Mouse (Mus musculus) intestine, embryonic 15.5 days (tissue): ENCODE data around the gene 2010109A12Rik. TPM values are rescaled to one million over a fixed set of nuclear protein-coding genes. Genes with fewer than 3 reads are reported as not detected.
A peak's percentile ranks its signal among the peaks of the same experiment; 100 is the strongest.

ENCODE experiments used
- ATAC-seq: fragments of 200-750 bp; cut with Nextera tagmentation; 2 replicates; pipeline ENCODE4 v1.8.0; 2017; ENCODE audit warnings: moderate TSS enrichment, moderate library complexity
- H3K27ac ChIP-seq: fragments of 300-500 bp; sonication (generic); 2 replicates; pipeline ENCODE4 v1.5.1; 2015; ENCODE audit warnings: mild to moderate bottlenecking, inconsistent platforms
- H3K27me3 ChIP-seq: fragments of 300-500 bp; sonication (generic); replicated peaks from 2 replicates; pipeline ENCODE4 v1.6.1; 2015; ENCODE audit warnings: inconsistent platforms
- H3K36me3 ChIP-seq: fragments of 300-500 bp; sonication (generic); 2 replicates; pipeline ENCODE4 v1.6.1; 2015; ENCODE audit warnings: inconsistent platforms
- H3K4me1 ChIP-seq: fragments of 300-500 bp; sonication (generic); replicated peaks from 2 replicates; pipeline ENCODE4 v1.6.1; 2015; ENCODE audit warnings: inconsistent platforms
- H3K4me2 ChIP-seq: fragments of 300-500 bp; sonication (generic); replicated peaks from 2 replicates; pipeline ENCODE4 v1.6.1; 2015; ENCODE audit warnings: mild to moderate bottlenecking, inconsistent platforms
- H3K4me3 ChIP-seq: fragments of 300-500 bp; sonication (generic); replicated peaks from 2 replicates; pipeline ENCODE4 v1.5.1; 2015; ENCODE audit warnings: inconsistent platforms
- H3K9ac ChIP-seq: fragments of 300-500 bp; sonication (generic); 2 replicates; pipeline ENCODE4 v1.6.1; 2015; ENCODE audit warnings: inconsistent platforms
- H3K9me3 ChIP-seq: fragments of 300-500 bp; sonication (generic); 2 replicates; pipeline ENCODE4 v1.6.1; 2016; ENCODE audit warnings: inconsistent platforms
- WGBS: fragments of 180-500 bp; shearing (Covaris S2); methylation state at CpG from one replicate; pipeline ENCODE4 v1.1.7; 2015; 5-methylcytosine and 5-hydroxymethylcytosine counted together
- polyA plus RNA-seq: library from polyadenylated mRNA; unstranded; fragments of >200 nt; fragmentation: Nextera tagmentation; extraction: Ambion mirVana; gene quantifications from 2 replicates; pipeline ENCODE4 v1.2.1, GENCODE M21; 2015

The 2010109A12Rik gene
- polyA plus RNA-seq, result 1.6 and 2.0 TPM in 2 replicates

DNA sequence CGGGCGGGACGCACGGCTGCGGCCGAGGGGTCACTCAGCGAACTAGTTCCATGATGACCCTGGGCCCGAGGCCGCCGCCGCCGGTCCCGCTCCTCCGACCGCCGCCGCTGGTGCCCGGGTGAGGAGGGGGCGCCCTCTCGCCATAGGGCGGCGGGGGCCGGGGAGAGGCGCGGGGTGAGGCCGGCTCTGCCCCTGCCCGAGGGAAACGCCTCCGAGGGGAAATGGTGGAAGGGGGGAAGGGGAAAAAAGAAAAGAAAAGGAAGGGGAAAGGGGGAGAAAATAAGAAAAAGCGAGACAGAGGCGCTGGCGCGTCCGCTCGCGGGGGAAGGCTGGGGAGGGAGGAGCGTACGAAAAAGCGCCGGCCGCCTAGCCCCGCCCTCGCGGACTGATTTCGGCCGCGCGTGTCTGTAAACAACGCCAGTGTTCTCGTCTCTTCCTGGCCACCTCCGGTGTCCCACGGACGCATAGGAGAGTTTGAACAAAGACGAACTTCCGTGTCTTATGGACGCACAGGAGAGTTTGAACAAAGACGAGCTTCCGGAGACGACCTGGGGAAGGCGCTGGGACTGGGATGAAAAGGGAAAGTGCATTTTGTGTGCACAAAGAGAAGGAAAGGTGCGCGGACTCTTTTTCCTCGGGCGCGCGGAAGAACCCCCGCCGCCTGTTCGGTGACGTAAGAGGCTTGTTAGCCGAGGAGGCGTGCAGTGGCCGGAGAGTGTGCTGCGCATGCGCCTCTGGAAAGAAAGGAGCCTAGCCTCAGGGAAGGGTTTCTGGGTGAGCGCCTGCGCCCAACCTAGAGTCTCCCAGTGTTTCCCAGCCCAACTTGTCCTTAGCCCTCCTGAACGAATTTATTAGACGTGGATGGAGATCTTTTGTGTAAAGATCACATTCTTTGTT is at the start of gene 2010109A12Rik, which contains the start of gene Ccni:
Gene 2010109A12Rik (plus strand): TSS at position 410 of the 897 bp plus-strand sequence.
Gene Ccni (minus strand): TSS at position 387 of the 897 bp plus-strand sequence.
- Histone ChIP-seq H3K4me1 (no peaks in the 10 kb centered on the region), H3K36me3 (no peaks in the 10 kb centered on the region), H3K9ac (peak within 1 kb of the TSS; percentile 96), H3K4me2 (peak within 1 kb of the TSS; percentile 69), H3K4me3 (peak within 1 kb of the TSS; percentile 88), H3K9me3 (no peaks in the 10 kb centered on the region), H3K27ac (peak within 1 kb of the TSS; percentile 91), H3K27me3 (no peaks in the 10 kb centered on the region)
- WGBS, result under 1% methylated on average over 79 of the region's 79 CpGs
- peak; percentile 98 for ATAC-seq

DNA sequence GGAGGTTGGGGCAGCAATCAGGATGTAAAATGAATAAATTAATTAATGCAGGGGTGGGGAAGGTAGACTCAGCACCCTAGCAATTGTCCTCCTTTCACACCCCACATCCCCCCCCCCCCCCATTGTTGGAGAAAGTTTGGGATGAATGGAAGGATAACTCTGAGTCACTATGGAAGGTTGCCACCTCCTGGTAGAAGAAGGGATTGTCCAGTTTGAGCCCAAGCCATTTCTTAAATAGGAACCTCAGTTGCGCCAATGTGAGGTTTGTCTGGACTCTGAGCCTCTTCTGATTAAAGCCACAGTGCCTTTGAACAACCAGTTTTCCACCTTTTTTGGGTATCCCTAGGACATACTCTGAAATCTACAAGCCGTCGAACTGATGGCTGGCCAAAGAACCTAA is 42.8 kb upstream of the 2010109A12Rik start:
- Histone ChIP-seq H3K4me3 (no peak overlapping the region), H3K4me2 (no peak overlapping the region), H3K27ac (no peak overlapping the region), H3K9me3 (no peaks in the 10 kb centered on the region), H3K36me3 (peaks cover 50% of the 10 kb centered on the region), H3K4me1 (no peaks in the 10 kb centered on the region), H3K9ac (no peak overlapping the region), H3K27me3 (no peaks in the 10 kb centered on the region)
- ATAC-seq, result peak; percentile 39; the same call in 1 of the 2 replicates
- WGBS, result 89% methylated on average over 3 of the region's 3 CpGs

DNA sequence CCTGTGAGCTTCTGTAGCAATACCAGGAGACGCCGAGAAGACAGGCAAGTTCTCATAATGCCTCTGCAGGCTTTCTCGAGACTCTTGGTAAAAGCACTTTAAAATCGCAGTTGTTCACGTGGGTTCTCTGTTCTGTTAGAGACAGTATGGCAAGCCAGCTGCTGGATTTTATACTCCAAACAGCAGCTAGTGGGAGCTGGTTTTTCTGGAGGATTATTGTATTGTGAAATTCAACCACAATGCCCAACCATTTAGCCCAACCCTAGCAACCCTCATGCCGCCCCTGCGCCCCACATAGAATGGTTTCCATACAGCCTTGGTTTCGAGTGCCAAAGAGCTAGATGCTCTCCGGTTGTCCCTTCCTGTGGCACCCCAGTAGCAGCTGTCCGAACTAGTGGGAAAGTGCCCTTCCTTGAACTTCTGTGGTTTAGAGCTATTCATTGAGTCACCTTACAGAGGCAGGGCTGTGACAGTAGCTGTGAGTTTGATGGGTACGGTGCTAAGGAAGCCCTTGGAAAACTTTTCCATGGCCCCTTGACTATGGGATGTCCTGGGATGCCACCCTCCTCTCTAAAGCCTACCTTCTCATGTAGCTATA is 38.3 kb upstream of the 2010109A12Rik start:
- H3K4me1 ChIP-seq, result no peaks in the 10 kb centered on the region
- WGBS, result 91% methylated on average over 11 of the region's 11 CpGs
- H3K4me3 ChIP-seq, result no peak overlapping the region
- H3K9me3 ChIP-seq, result no peaks in the 10 kb centered on the region
- no peak overlapping the region for H3K9ac ChIP-seq
- H3K4me2 ChIP-seq, result no peak overlapping the region
- peaks cover 47% of the 10 kb centered on the region for H3K36me3 ChIP-seq
- no peak for ATAC-seq
- H3K27me3 ChIP-seq, result no peaks in the 10 kb centered on the region
- no peak overlapping the region for H3K27ac ChIP-seq

DNA sequence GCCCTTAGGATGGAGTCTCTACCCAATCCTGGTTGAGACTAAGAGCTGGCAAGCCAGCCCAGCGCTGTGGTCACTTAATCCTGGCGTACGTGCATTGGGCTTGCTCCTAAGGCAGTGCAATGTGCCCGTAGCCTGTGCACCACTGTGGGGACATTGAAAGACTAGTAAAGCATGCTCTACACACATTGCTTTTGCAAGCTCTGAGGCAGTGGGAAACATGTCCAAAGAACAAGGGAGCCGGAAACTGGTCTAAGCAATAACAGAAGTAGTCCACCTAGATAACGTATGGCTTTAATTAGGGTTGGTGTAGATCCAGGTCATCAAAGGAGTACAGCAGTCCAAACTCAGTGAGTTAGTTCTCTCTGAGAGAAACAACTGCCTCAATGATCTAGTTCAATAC is 37.7 kb upstream of the 2010109A12Rik start:
- H3K9me3 ChIP-seq, result no peaks in the 10 kb centered on the region
- H3K9ac ChIP-seq, result no peak overlapping the region
- H3K36me3 ChIP-seq, result peaks cover 46% of the 10 kb centered on the region
- ATAC-seq, result no peak
- H3K4me2 ChIP-seq, result no peak overlapping the region
- no peaks in the 10 kb centered on the region for H3K27me3 ChIP-seq
- 92% methylated on average over 6 of the region's 6 CpGs for WGBS
- no peak overlapping the region for H3K4me3 ChIP-seq
- H3K27ac ChIP-seq, result no peak overlapping the region
- no peaks in the 10 kb centered on the region for H3K4me1 ChIP-seq

DNA sequence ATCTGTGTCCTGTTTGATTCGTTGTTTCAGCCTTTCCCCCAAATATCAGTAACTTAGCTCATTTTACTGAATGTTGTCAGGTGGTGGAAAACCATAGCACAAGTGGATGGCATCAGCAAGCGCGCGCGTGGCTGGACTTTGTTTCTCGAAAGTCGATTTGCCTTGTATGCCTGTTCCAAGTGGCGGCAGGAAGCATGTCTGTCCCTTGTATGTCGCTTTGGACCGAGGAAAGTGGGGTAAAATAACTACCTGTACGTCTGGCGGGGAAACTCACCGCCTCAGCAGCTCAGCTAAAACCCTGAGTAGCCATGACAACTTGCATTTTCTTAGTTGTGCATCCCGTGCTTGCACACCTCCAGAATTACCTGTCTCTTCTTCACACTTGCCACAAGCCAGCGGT is 34.9 kb upstream of the 2010109A12Rik start:
- Histone ChIP-seq H3K9ac (no peak overlapping the region), H3K27ac (no peak overlapping the region), H3K4me2 (no peak overlapping the region), H3K27me3 (no peaks in the 10 kb centered on the region), H3K4me1 (no peaks in the 10 kb centered on the region), H3K36me3 (peaks cover 32% of the 10 kb centered on the region), H3K4me3 (no peak overlapping the region), H3K9me3 (no peaks in the 10 kb centered on the region)
- 94% methylated on average over 15 of the region's 15 CpGs for WGBS
- no peak for ATAC-seq

DNA sequence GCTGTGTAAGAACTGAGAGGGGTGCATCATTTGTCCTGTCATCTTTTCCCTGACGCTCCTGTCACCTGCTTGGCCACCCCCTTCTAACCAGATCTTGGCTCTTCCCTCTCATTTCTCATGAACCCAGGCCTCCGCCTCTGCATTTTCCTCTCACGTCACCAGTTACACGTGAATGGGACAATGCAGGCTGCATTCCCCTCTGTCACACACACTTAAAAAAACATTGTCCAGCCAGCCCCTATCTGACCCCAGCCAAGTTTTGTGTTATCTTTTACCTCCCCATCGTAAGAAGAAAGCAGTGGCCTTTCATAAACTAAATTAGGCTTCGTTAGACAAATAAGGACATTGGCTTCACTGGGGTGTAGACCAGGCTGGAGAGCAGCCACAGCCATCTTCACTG is 33.8 kb upstream of the 2010109A12Rik start:
- 87% methylated on average over 6 of the region's 6 CpGs for WGBS
- Histone ChIP-seq H3K36me3 (peaks cover 26% of the 10 kb centered on the region), H3K4me2 (no peak overlapping the region)

DNA sequence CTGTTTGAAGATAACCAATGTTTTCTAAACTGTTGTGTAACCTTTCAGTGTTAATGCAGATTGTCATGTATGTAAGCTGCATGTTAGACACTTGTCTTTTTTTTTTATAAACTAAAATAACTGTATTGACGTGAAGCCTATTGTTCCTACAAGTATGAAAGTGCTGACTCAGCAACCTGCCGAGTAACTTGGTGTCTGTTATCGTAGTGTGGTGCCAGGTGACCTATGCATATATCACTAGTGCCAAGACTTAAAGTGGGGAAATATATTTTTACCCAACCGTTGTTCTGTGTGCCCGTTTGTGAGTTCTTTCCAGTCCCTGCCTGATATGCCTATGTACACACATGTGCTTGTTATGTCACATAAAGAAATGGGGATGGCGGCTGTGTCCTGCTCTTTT is 31.6 kb upstream of the 2010109A12Rik start:
- Histone ChIP-seq H3K4me3 (no peak overlapping the region), H3K36me3 (peaks cover 16% of the 10 kb centered on the region), H3K27ac (no peak overlapping the region), H3K4me2 (no peak overlapping the region), H3K9ac (no peak overlapping the region), H3K27me3 (no peaks in the 10 kb centered on the region), H3K9me3 (no peaks in the 10 kb centered on the region), H3K4me1 (no peaks in the 10 kb centered on the region)
- ATAC-seq, result no peak
- 84% methylated on average over 6 of the region's 6 CpGs for WGBS

More for the DNA sequence above, 33.8 kb upstream of the 2010109A12Rik start:
- no peak overlapping the region for H3K9ac ChIP-seq
- no peak for ATAC-seq
- no peaks in the 10 kb centered on the region for H3K4me1 ChIP-seq
- no peaks in the 10 kb centered on the region for H3K27me3 ChIP-seq
- no peaks in the 10 kb centered on the region for H3K9me3 ChIP-seq
- H3K4me3 ChIP-seq, result no peak overlapping the region
- H3K27ac ChIP-seq, result no peak overlapping the region

DNA sequence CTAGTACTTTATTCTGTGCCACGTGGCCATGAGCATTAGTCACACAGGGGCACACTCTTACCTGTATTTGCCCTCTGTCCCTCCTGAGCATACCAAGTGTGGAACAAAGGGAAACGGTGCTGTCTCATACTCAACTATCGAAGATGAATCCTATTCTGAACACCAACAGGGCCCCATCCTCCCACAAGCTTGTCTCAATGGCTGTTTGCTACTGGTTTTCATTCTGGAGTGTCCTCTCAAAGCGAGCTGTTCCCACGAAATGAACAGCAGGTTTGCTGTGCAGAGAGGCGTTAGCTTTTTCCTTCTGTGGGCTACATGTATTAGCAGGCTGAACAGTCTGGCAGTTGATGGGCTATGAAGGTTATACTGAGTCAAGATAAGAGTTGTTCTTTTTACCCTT is 27.7 kb upstream of the 2010109A12Rik start:
- Histone ChIP-seq H3K27ac (no peak overlapping the region), H3K4me2 (no peak overlapping the region), H3K4me3 (no peak overlapping the region), H3K9ac (no peak overlapping the region), H3K9me3 (no peaks in the 10 kb centered on the region), H3K27me3 (no peaks in the 10 kb centered on the region), H3K4me1 (no peaks in the 10 kb centered on the region), H3K36me3 (peaks cover 5% of the 10 kb centered on the region; the same call in 1 of the 2 replicates)
- 82% methylated on average over 6 of the region's 6 CpGs for WGBS
- ATAC-seq, result no peak

DNA sequence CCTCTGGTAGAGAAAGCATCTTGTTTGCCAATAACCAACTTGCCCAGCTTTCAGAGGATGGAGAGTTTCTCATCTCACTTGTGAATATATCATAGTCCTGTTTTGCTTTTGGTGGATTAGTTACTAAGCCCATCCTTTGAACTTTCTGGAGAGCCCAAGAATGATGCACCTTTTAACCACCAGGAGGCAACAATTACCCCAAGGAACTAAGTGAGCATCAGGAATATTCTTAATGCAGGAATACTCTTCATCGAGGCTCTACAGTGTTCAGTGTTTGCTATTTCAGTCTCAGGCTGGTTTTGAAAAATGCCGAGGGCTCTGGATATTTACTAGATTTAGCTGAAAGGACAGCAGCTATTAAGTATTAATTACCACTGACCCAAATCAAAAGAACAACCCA is 26.1 kb upstream of the 2010109A12Rik start:
- no peak overlapping the region for H3K4me2 ChIP-seq
- H3K9ac ChIP-seq, result no peak overlapping the region
- peaks cover 11% of the 10 kb centered on the region for H3K36me3 ChIP-seq
- H3K4me3 ChIP-seq, result no peak overlapping the region
- H3K27me3 ChIP-seq, result no peaks in the 10 kb centered on the region
- H3K27ac ChIP-seq, result no peak overlapping the region
- H3K9me3 ChIP-seq, result no peaks in the 10 kb centered on the region
- WGBS, result 60% methylated on average over 2 of the region's 2 CpGs
- ATAC-seq, result no peak
- H3K4me1 ChIP-seq, result no peaks in the 10 kb centered on the region

DNA sequence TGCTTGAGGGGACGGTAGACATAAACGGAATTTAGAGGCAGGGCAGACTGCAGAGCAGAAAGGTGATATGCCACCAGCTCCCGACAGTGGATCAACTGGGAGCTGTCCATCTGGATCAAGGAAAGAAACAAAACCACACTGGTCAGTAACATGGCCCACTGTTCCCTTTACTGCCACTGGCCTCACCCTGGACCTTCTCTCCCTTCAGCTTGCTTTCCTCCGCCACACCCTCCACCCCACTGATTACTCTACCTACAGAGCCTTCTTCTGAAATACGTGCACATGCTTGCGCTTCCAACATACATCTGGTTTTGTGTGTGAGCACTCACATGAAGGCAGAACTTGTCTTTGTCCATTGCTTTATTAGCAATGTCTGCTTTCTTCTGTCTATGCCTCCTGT is 23.0 kb upstream of the 2010109A12Rik start:
- WGBS, result 82% methylated on average over 6 of the region's 6 CpGs
- Histone ChIP-seq H3K4me1 (no peaks in the 10 kb centered on the region), H3K9me3 (no peaks in the 10 kb centered on the region), H3K4me2 (no peak overlapping the region), H3K9ac (no peak overlapping the region), H3K4me3 (no peak overlapping the region), H3K27me3 (no peaks in the 10 kb centered on the region), H3K27ac (no peak overlapping the region), H3K36me3 (peaks cover 22% of the 10 kb centered on the region)
- ATAC-seq, result no peak

DNA sequence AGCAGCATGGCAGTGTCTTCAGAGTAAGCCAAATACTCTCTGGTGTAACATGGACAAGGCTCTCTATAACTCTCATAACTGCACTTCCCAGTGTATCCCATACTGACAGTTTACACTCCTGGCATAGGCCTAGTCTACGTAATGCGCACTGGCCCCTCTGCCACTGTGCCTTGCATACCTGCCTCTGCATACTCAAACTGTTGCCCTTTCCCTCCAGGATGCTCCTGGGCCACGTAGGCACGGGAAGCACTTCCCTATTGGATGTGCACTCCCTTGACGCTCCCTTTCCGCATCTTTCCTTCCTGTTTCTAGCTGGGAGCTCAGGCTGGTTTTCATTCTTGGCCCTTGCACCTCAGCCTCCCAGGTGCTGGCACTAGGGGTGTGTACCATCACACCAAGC is 21.8 kb upstream of the 2010109A12Rik start:
- Histone ChIP-seq H3K4me1 (no peaks in the 10 kb centered on the region), H3K27ac (no peak overlapping the region), H3K36me3 (peaks cover 27% of the 10 kb centered on the region), H3K9me3 (no peaks in the 10 kb centered on the region), H3K4me2 (no peak overlapping the region), H3K9ac (no peak overlapping the region), H3K4me3 (no peak overlapping the region), H3K27me3 (no peaks in the 10 kb centered on the region)
- ATAC-seq, result no peak
- WGBS, result 85% methylated on average over 6 of the region's 6 CpGs

DNA sequence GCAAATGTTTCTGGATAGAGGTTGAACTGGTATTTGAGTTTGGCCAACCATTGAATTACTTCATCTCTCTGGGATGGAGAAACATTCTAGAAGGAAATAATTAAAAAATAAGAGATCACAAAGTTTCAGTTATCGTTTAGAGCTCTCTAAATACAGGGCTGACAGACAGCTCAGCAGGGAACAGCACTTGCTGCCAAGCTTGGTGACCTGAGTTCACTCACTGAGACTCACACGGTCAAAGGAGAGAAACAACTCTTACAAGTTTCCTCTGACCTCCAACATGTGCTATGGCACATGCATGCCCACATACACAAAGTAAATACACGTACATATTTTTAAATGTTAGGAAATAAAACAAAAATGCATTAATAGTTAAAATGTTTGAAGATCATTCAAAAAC is 16.7 kb upstream of the 2010109A12Rik start:
- Histone ChIP-seq H3K36me3 (peaks cover 18% of the 10 kb centered on the region), H3K4me3 (no peak overlapping the region), H3K27ac (no peak overlapping the region), H3K9me3 (no peaks in the 10 kb centered on the region), H3K4me1 (no peaks in the 10 kb centered on the region), H3K27me3 (no peaks in the 10 kb centered on the region), H3K9ac (no peak overlapping the region), H3K4me2 (no peak overlapping the region)
- ATAC-seq, result no peak
- WGBS, result 78% methylated on average over 3 of the region's 3 CpGs
